Mouse (Mus musculus): ENCODE results near the gene Cyfip2.
"Not testable (repeated sequence)": the region's sequence is repeated elsewhere in the genome, so short reads cannot be mapped to it uniquely, and the experiment has no call there.

Gene Cyfip2

GRCm38 (mm10) chr11:46201636-46202546, 110.8 kb downstream of the Cyfip2 start:
- DNase-seq (ENCODE audit: inconsistent age in 2 of 2, low spot score in 1 of 2), result no peak

- no peak for DNase-seq (ENCODE audit: inconsistent age in 2 of 2, low spot score in 1 of 2)
Measured at GRCm38 (mm10) chr11:46200664-46201063, 112.0 kb downstream of the Cyfip2 start.

GRCm38 (mm10) chr11:46194175-46194574, 118.5 kb downstream of the Cyfip2 start:
- no peak for DNase-seq (ENCODE audit: inconsistent age in 2 of 2, low spot score in 1 of 2)

- DNase-seq (ENCODE audit: inconsistent age in 2 of 2, low spot score in 1 of 2), result no peak
Measured at GRCm38 (mm10) chr11:46188283-46188682, 124.4 kb downstream of the Cyfip2 start.

GRCm38 (mm10) chr11:46185486-46185885, 127.2 kb downstream of the Cyfip2 start:
- DNase-seq (ENCODE audit: inconsistent age in 2 of 2, low spot score in 1 of 2), result no peak

GRCm38 (mm10) chr11:46184946-46185345, 127.7 kb downstream of the Cyfip2 start:
- no peak for DNase-seq (ENCODE audit: inconsistent age in 2 of 2, low spot score in 1 of 2)

DNA sequence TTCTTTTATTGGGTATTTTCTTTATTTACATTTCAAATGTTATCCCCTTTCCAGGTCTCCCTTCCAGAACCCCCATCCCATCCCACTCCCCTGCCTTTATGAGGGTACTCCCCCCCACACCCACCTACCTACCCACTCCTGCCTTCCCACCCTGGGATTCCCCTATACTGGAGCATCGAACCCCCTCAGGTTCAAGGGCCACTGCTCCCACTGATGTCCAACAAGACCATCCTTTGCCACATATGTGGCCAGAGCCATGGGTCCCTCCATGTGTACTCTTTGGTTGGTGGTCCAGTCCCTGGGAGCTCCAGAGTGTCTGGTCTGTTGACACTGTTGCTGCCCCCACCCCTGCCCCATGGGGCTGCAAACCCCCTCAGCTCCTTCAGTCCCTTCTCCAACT, 130.6 kb downstream of the Cyfip2 start:
- not testable (repeated sequence) for DNase-seq (ENCODE audit: inconsistent age in 2 of 2, low spot score in 1 of 2)

GRCm38 (mm10) chr11:46177246-46178043, 135.2 kb downstream of the Cyfip2 start:
- no peak for DNase-seq (ENCODE audit: inconsistent age in 2 of 2, low spot score in 1 of 2)

DNA sequence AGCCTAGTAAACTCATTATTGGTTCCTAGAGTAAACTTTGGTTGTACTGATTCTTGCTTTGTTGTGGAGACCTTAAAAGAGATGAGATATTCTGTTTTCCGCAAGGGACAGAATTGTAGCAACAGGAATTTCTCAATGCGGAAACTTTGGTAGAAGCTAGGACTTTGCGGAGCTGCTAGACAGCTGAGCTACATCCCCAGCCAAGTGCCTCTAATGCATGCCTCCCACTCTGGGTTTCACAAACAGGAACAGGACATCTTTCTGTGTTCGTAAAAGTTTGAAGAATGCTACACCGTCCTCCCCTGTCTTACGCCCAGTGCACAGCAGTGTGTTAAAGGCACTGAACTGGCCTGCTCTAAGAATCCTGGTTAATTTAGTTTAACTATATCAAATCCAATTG, 136.5 kb downstream of the Cyfip2 start:
- DNase-seq (ENCODE audit: inconsistent age in 2 of 2, low spot score in 1 of 2), result no peak

GRCm38 (mm10) chr11:46172128-46172527, 140.5 kb downstream of the Cyfip2 start:
- DNase-seq (ENCODE audit: inconsistent age in 2 of 2, low spot score in 1 of 2), result no peak

- DNase-seq (ENCODE audit: inconsistent age in 2 of 2, low spot score in 1 of 2), result no peak
Measured at GRCm38 (mm10) chr11:46169908-46170307, 142.8 kb downstream of the Cyfip2 start.

GRCm38 (mm10) chr11:46168506-46168905, 144.2 kb downstream of the Cyfip2 start:
- DNase-seq (ENCODE audit: inconsistent age in 2 of 2, low spot score in 1 of 2), result no peak

- DNase-seq (ENCODE audit: inconsistent age in 2 of 2, low spot score in 1 of 2), result peak in 1 of 2 experiments; percentile 32
Measured at GRCm38 (mm10) chr11:46165866-46166585, 146.6 kb downstream of the Cyfip2 start, which contains the start of gene Nipal4. Nipal4 (minus strand) TSS chr11:46166508.

- DNase-seq (ENCODE audit: inconsistent age in 2 of 2, low spot score in 1 of 2), result no peak
Measured at GRCm38 (mm10) chr11:46157462-46157861, 155.2 kb downstream of the Cyfip2 start.

- no peak for DNase-seq (ENCODE audit: inconsistent age in 2 of 2, low spot score in 1 of 2)
Measured at GRCm38 (mm10) chr11:46156945-46157344, 155.7 kb downstream of the Cyfip2 start.

DNA sequence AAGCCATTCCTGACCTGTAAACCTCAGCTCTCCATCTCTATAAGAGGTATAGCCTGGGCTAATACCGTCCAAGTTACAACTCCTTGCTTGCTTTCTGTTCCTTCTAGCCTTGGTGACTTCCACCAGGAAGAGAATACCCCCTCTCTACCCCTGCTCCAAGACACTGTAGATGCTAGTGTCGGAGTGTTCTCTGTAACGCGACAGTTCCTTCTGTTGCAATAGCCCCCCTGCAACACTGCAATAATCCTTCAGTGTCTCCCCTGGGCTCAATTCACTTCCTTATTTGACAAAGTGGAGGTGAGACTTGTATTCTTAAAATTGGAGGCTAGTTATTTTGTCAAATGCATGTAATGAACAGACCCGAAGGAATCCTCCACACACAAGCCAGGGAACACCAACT, 166.0 kb downstream of the Cyfip2 start:
- DNase-seq (ENCODE audit: inconsistent age in 2 of 2, low spot score in 1 of 2), result no peak

GRCm38 (mm10) chr11:46145163-46145875, 167.3 kb downstream of the Cyfip2 start:
- no peak for DNase-seq (ENCODE audit: inconsistent age in 2 of 2, low spot score in 1 of 2)
